Comparison of ENCODE assay signal across 9 mouse cellular contexts in the genomic region with DNA sequence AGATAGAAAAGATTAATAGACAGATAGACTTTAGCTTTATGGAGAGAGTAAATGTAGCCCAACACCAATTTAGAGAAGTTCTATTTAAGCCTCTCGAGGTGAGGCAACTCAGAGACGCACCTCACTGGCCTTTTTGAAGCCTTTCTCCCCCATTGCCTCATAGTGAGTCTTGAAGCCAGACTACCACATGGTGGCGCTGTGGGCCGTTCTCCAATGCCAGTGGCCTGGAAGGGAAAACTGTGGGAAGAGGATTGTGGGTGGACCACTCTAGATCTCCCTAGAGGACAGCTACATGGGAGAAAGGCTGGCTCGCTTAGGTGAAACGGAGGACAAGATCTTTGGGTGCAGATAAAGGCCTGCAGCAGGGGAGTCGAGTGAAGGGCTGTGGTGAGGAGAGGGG.
A peak's percentile ranks its signal among the peaks of the same experiment; 100 is the strongest.
DNase-seq lines count a peak whose midpoint lies in the region; ATAC-seq and TF ChIP-seq lines count a peak whose summit lies in the region.
"Had no signal": no experiment of that assay in that cellular context is flagged by ENCODE, and none has a peak within 500 bp of the region (broad histone marks: within the 10 kb centered on the region; RNA-seq: fewer than 3 reads in every experiment).

No protein-coding gene starts in this region.

- H3K4me2 ChIP-seq in forebrain, embryonic 11.5 days (ENCODE audit: low read depth, low read length, severe bottlenecking), result no peak overlapping the region
- H3K4me2 ChIP-seq in forebrain, embryonic 12.5 days, result no peak overlapping the region
- H3K4me2 ChIP-seq: liver, embryonic 13.5 days had no signal

- no peaks in the 10 kb centered on the region for H3K27me3 ChIP-seq in forebrain, embryonic 11.5 days (ENCODE audit: control insufficient read depth, insufficient read depth, low read length)
- H3K27me3 ChIP-seq in forebrain, embryonic 12.5 days, result no peaks in the 10 kb centered on the region; the same call in 1 of the 2 replicates
- H3K27me3 ChIP-seq in ES-Bruce4 (ENCODE audit: control insufficient read depth, insufficient read depth, low read length, poor library complexity, severe bottlenecking), result no peaks in the 10 kb centered on the region
- H3K27me3 ChIP-seq: liver, embryonic 13.5 days had no signal

- peak; percentile 89 for DNase-seq in forebrain, embryonic 11.5 days (ENCODE audit: low spot score)
- peak; percentile 17 for DNase-seq in cerebellum, adult 11-12 months
- peak; percentile 78 to 81 for DNase-seq in layer of hippocampus, postnatal 14 days (ENCODE audit: low spot score in 2 of 2)
- DNase-seq in testis, postnatal 10 days (ENCODE audit: low spot score), result peak; percentile 95
- DNase-seq: liver, embryonic 13.5 days had no signal

- no peak for TF ChIP-seq EP300 in ES-Bruce4 (IDR thresholded peaks at IDR 0.05; ENCODE audit: insufficient read depth, low read depth, low read length)

- TF ChIP-seq CTCF in ES-Bruce4 (IDR thresholded peaks at IDR 0.05; ENCODE audit: low read depth, low read length), result peak; percentile 92

- peaks cover 11% of the 10 kb centered on the region for H3K4me1 ChIP-seq in forebrain, embryonic 11.5 days (replicated peaks; ENCODE audit: control insufficient read depth, insufficient read depth, low read length)
- H3K4me1 ChIP-seq in forebrain, embryonic 12.5 days, result peaks cover 51% of the 10 kb centered on the region
- H3K4me1 ChIP-seq in ES-Bruce4 (ENCODE audit: control insufficient read depth, insufficient read depth, low read length), result no peaks in the 10 kb centered on the region

- no peaks in the 10 kb centered on the region for H3K9me3 ChIP-seq in forebrain, embryonic 11.5 days (ENCODE audit: control insufficient read depth, low read length)
- H3K9me3 ChIP-seq in forebrain, embryonic 12.5 days, result no peaks in the 10 kb centered on the region
- no peaks in the 10 kb centered on the region for H3K9me3 ChIP-seq in ES-Bruce4 (replicated peaks; ENCODE audit: control insufficient read depth, insufficient read depth, low read length, poor library complexity, severe bottlenecking)
- H3K9me3 ChIP-seq: liver, embryonic 13.5 days had no signal

- H3K4me3 ChIP-seq in forebrain, embryonic 11.5 days (ENCODE audit: low read depth, low read length), result no peak overlapping the region
- no peak overlapping the region for H3K4me3 ChIP-seq in forebrain, embryonic 12.5 days (replicated peaks)
- no peak overlapping the region for H3K4me3 ChIP-seq in ES-Bruce4 (ENCODE audit: low read depth, low read length)
- H3K4me3 ChIP-seq: liver, embryonic 13.5 days had no signal

- no peak for ATAC-seq in forebrain, embryonic 11.5 days (replicated peaks; ENCODE audit: low FRiP score)
- ATAC-seq in forebrain, embryonic 12.5 days (ENCODE audit: low FRiP score), result no peak
- peak; percentile 86 for ATAC-seq in frontal cortex, adult (ENCODE audit: low TSS enrichment)
- 0 out of 2 replicates have a peak, but pooled peaks have one; percentile 31 for ATAC-seq in megakaryocyte-erythroid progenitor cell, adult 5-6 weeks (replicated peaks; ENCODE audit: low FRiP score, low TSS enrichment, poor library complexity, severe bottlenecking)

- no peak overlapping the region for H3K27ac ChIP-seq in forebrain, embryonic 11.5 days (ENCODE audit: low read depth, low read length)
- no peak overlapping the region for H3K27ac ChIP-seq in forebrain, embryonic 12.5 days
- H3K27ac ChIP-seq in ES-Bruce4 (ENCODE audit: insufficient read depth, low read length), result no peak overlapping the region
- H3K27ac ChIP-seq: liver, embryonic 13.5 days had no signal

- H3K36me3 ChIP-seq in forebrain, embryonic 11.5 days (ENCODE audit: control insufficient read depth, insufficient read depth, low read length), result no peaks in the 10 kb centered on the region
- no peaks in the 10 kb centered on the region for H3K36me3 ChIP-seq in forebrain, embryonic 12.5 days (replicated peaks)
- no peaks in the 10 kb centered on the region for H3K36me3 ChIP-seq in ES-Bruce4 (ENCODE audit: control insufficient read depth, insufficient read depth, low read length, poor library complexity, severe bottlenecking)
- H3K36me3 ChIP-seq: liver, embryonic 13.5 days had no signal

- no peak for TF ChIP-seq POLR2A in ES-Bruce4 (IDR thresholded peaks at IDR 0.05; ENCODE audit: insufficient read depth, low read length)

- 33% methylated on average over 7 of the region's 7 CpGs for WGBS in forebrain, embryonic 11.5 days
- WGBS in forebrain, embryonic 12.5 days, result 30% methylated on average over 7 of the region's 7 CpGs

- no peak overlapping the region for H3K9ac ChIP-seq in forebrain, embryonic 11.5 days (ENCODE audit: low read length)
- no peak overlapping the region for H3K9ac ChIP-seq in forebrain, embryonic 12.5 days
- H3K9ac ChIP-seq in ES-Bruce4 (ENCODE audit: low read depth, poor library complexity, severe bottlenecking), result no peak overlapping the region
- H3K9ac ChIP-seq: liver, embryonic 13.5 days had no signal

Comparison
In these comparisons a context has a peak if more than half of its experiments do, and no peak if none do; other contexts are left out.
1. ATAC-seq: peak in frontal cortex, adult (single experiment) and megakaryocyte-erythroid progenitor cell, adult 5-6 weeks (single experiment); none in forebrain, embryonic 11.5 days (single experiment) and forebrain, embryonic 12.5 days (single experiment).
2. DNase-seq: peak in every context shown above with its lines; median percentile 95 in testis, postnatal 10 days; 89 in forebrain, embryonic 11.5 days; 80 in layer of hippocampus, postnatal 14 days; 17 in cerebellum, adult 11-12 months.